Mouse (Mus musculus): ENCODE results near the gene Nomo1. TPM values are rescaled to one million over a fixed set of nuclear protein-coding genes. Genes with fewer than 3 reads are reported as not detected.
A peak's percentile ranks its signal among the peaks of the same experiment; 100 is the strongest.

The Nomo1 gene
- polyA plus RNA-seq, 1 experiment from 2014 or later, result 27.2 TPM

DNA sequence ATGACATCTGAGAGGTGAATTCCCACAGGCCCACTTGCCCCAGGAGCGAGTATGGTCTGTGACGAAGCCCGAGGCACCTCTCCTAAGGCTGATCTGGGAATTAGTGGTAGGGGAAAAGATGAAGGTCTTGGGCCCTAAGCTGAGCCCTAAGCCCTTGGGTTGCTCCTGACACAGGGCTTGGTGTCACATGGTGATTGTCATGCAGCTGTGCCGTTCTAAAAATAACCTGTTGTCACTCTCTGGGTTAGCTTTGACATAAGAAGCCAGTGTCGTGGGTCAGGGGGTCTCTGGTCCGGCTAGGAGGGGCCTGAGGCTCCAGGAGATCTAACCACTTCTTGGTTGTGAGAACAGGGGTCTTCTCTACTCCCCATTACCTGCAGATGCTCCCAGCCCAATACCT is 78.4 kb downstream of the Nomo1 start:
- Histone ChIP-seq H3K9ac (ENCODE audit: low read depth, low read length) (no peak overlapping the region), H3K27me3 (ENCODE audit: insufficient read depth, low read length) (no peaks in the 10 kb centered on the region), H3K4me3 (replicated peaks; ENCODE audit: low read depth, low read length) (no peak overlapping the region), H3K9me3 (replicated peaks; ENCODE audit: low read length) (no peaks in the 10 kb centered on the region), H3K27ac (no peak overlapping the region), H3K4me2 (ENCODE audit: low read length) (no peak overlapping the region), H3K36me3 (ENCODE audit: insufficient read depth, low read length) (no peaks in the 10 kb centered on the region), H3K4me1 (replicated peaks; ENCODE audit: insufficient read depth, low read length) (no peaks in the 10 kb centered on the region; the same call in 1 of the 2 replicates)
- DNase-seq (ENCODE audit: low spot score), result no peak
- WGBS, result 66% methylated on average over 6 of the region's 6 CpGs
- no peak for ATAC-seq (replicated peaks; ENCODE audit: low FRiP score, low read depth)
- TF ChIP-seq CTCF (IDR thresholded peaks at IDR 0.05; ENCODE audit: low read depth), result no peak

DNA sequence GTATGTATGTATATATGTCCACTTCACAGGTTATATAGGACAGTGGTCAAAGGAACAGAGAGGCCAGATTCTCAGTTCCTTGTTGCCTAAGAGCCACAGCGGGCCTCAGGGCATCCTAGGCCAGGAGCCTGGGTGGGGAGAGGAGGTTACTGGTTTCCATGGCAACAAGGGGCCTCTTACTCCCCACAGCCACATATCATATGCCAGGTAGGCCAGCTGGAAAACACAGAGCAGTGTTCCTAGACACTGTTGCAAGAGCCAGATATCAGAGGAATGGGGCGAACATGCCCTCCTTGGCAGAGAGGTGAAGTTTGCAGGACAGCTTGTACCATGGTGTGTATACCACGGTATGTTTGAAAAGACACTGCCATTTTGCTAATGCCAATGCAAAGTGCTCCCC is 79.9 kb downstream of the Nomo1 start:
- no peak overlapping the region for H3K9ac ChIP-seq (ENCODE audit: low read depth, low read length)
- H3K4me3 ChIP-seq (replicated peaks; ENCODE audit: low read depth, low read length), result no peak overlapping the region
- H3K4me2 ChIP-seq (ENCODE audit: low read length), result no peak overlapping the region
- H3K27me3 ChIP-seq (ENCODE audit: insufficient read depth, low read length), result no peaks in the 10 kb centered on the region
- TF ChIP-seq CTCF (IDR thresholded peaks at IDR 0.05; ENCODE audit: low read depth), result no peak
- no peaks in the 10 kb centered on the region; the same call in 1 of the 2 replicates for H3K4me1 ChIP-seq (replicated peaks; ENCODE audit: insufficient read depth, low read length)
- peak; percentile 41 for DNase-seq (ENCODE audit: low spot score)
- WGBS, result 44% methylated on average over 3 of the region's 3 CpGs
- no peaks in the 10 kb centered on the region for H3K9me3 ChIP-seq (replicated peaks; ENCODE audit: low read length)
- ATAC-seq (replicated peaks; ENCODE audit: low FRiP score, low read depth), result no peak
- no peak overlapping the region for H3K27ac ChIP-seq
- H3K36me3 ChIP-seq (ENCODE audit: insufficient read depth, low read length), result no peaks in the 10 kb centered on the region

DNA sequence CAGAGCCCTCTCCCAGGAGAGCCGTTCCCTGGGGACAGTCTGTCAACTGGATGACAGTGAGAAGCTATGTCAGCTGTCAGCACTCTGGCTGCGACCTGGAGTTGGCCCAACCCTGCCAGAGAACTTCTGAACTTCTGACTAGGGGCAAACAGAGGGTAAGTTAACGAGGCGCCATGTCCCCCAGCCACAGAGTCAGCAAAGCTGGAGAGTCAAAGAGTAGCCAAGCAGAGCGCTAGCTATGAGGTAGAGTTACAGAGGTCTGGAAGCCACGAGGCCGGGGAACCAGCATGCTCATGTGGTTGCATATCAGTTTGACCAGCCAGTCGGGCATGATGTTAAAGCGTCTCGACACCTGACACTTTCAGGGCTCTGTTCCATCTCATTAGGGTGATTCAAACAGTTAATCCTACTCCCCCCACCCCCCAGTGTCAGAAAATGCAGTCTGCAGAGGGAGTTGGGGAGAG is 82.7 kb downstream of the Nomo1 start:
- no peaks in the 10 kb centered on the region; the same call in 1 of the 2 replicates for H3K4me1 ChIP-seq (replicated peaks; ENCODE audit: insufficient read depth, low read length)
- H3K9me3 ChIP-seq (replicated peaks; ENCODE audit: low read length), result no peaks in the 10 kb centered on the region
- H3K4me3 ChIP-seq (replicated peaks; ENCODE audit: low read depth, low read length), result no peak overlapping the region
- H3K36me3 ChIP-seq (ENCODE audit: insufficient read depth, low read length), result no peaks in the 10 kb centered on the region
- DNase-seq (ENCODE audit: low spot score) (peak; percentile 81), ATAC-seq (replicated peaks; ENCODE audit: low FRiP score, low read depth) (peak; percentile 74)
- H3K9ac ChIP-seq (ENCODE audit: low read depth, low read length), result no peak overlapping the region
- no peak overlapping the region for H3K4me2 ChIP-seq (ENCODE audit: low read length)
- no peak for TF ChIP-seq CTCF (IDR thresholded peaks at IDR 0.05; ENCODE audit: low read depth)
- WGBS, result 22% methylated on average over 10 of the region's 10 CpGs
- H3K27ac ChIP-seq, result no peak overlapping the region
- H3K27me3 ChIP-seq (ENCODE audit: insufficient read depth, low read length), result no peaks in the 10 kb centered on the region

DNA sequence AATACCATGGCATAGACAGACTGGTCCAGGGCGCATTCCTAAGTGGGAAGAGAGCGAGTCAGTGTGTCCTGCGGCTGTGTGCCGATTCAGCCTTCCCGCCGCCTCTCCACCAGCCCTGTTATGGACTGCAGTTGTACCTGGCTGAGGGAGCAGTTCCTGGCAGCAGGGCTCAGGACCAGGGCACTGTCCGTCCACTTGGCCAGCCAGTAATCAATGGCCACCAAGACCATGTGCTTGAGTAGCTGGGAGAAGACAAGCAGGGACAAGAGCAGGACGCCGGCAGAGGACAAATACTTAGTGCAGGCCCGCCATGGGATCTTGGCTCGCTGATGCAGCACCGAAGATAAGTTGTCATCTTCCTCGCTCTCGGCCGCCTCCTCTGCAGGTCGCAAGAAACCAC is 83.5 kb downstream of the Nomo1 start:
- Histone ChIP-seq H3K27ac (no peak overlapping the region), H3K9me3 (replicated peaks; ENCODE audit: low read length) (no peaks in the 10 kb centered on the region), H3K4me1 (replicated peaks; ENCODE audit: insufficient read depth, low read length) (no peaks in the 10 kb centered on the region; the same call in 1 of the 2 replicates), H3K36me3 (ENCODE audit: insufficient read depth, low read length) (no peaks in the 10 kb centered on the region), H3K4me3 (replicated peaks; ENCODE audit: low read depth, low read length) (no peak overlapping the region), H3K4me2 (ENCODE audit: low read length) (no peak overlapping the region), H3K9ac (ENCODE audit: low read depth, low read length) (no peak overlapping the region), H3K27me3 (ENCODE audit: insufficient read depth, low read length) (no peaks in the 10 kb centered on the region)
- no peak for TF ChIP-seq CTCF (IDR thresholded peaks at IDR 0.05; ENCODE audit: low read depth)
- ATAC-seq (replicated peaks; ENCODE audit: low FRiP score, low read depth), result no peak; the same call in 1 of the 2 replicates
- DNase-seq (ENCODE audit: low spot score), result no peak
- 61% methylated on average over 16 of the region's 16 CpGs for WGBS

DNA sequence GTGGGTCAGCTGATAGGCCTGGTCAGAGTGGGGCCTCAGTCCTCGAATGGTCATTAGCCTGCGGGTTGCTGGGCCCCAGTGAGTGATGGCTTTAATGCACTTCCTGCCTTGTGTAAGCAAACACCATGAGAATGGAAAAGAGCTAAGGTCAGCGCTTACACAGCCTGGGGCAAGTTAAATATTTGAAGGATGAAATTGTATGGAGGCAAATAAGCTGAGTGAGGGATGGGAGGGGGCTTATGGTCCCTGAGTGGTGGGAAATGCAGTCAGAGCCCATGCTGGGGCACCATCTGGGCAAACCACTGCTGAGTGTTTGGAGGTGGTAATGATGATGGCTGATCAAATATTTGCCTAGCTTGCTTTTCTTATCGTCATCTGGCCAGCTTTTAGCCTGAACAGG is 89.5 kb downstream of the Nomo1 start:
- Histone ChIP-seq H3K27ac (no peak overlapping the region), H3K4me1 (replicated peaks; ENCODE audit: insufficient read depth, low read length) (no peaks in the 10 kb centered on the region)
- no peak for ATAC-seq (replicated peaks; ENCODE audit: low FRiP score, low read depth)

DNA sequence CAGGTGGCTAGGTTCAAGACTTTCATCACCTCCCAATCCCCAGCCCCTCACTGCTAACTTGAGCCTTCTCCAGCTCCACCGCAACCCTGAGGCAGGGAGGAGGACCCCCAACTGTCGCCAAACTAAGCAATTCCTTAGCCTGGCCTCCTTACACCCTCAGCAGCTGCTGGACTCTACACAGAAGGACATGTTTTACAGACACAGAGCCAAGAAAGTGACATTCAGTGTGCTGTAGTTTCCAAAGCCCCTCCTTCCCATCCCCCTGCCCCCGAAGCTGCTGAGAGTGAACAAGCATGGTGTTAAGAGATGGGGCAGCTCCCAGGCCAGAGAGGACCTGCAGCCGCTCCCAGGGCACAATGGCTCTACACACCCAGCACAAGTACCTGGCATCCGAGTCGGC is 91.0 kb downstream of the Nomo1 start:
- H3K27me3 ChIP-seq (ENCODE audit: insufficient read depth, low read length), result no peaks in the 10 kb centered on the region
- no peak for TF ChIP-seq CTCF (IDR thresholded peaks at IDR 0.05; ENCODE audit: low read depth)
- no peaks in the 10 kb centered on the region for H3K9me3 ChIP-seq (replicated peaks; ENCODE audit: low read length)
- no peak overlapping the region for H3K27ac ChIP-seq
- H3K9ac ChIP-seq (ENCODE audit: low read depth, low read length), result no peak overlapping the region
- no peaks in the 10 kb centered on the region for H3K4me1 ChIP-seq (replicated peaks; ENCODE audit: insufficient read depth, low read length)
- no peak for ATAC-seq (replicated peaks; ENCODE audit: low FRiP score, low read depth)
- no peaks in the 10 kb centered on the region for H3K36me3 ChIP-seq (ENCODE audit: insufficient read depth, low read length)
- DNase-seq (ENCODE audit: low spot score), result peak; percentile 54
- 63% methylated on average over 6 of the region's 6 CpGs for WGBS
- no peak overlapping the region for H3K4me3 ChIP-seq (replicated peaks; ENCODE audit: low read depth, low read length)
- H3K4me2 ChIP-seq (ENCODE audit: low read length), result no peak overlapping the region

More for the DNA sequence above, 89.5 kb downstream of the Nomo1 start:
- no peak for DNase-seq (ENCODE audit: low spot score)
- H3K4me3 ChIP-seq (replicated peaks; ENCODE audit: low read depth, low read length), result no peak overlapping the region
- H3K9me3 ChIP-seq (replicated peaks; ENCODE audit: low read length), result no peaks in the 10 kb centered on the region
- TF ChIP-seq CTCF (IDR thresholded peaks at IDR 0.05; ENCODE audit: low read depth), result no peak
- 20% methylated on average over 4 of the region's 4 CpGs for WGBS
- no peak overlapping the region for H3K9ac ChIP-seq (ENCODE audit: low read depth, low read length)
- no peak overlapping the region for H3K4me2 ChIP-seq (ENCODE audit: low read length)
- no peaks in the 10 kb centered on the region for H3K27me3 ChIP-seq (ENCODE audit: insufficient read depth, low read length)
- H3K36me3 ChIP-seq (ENCODE audit: insufficient read depth, low read length), result no peaks in the 10 kb centered on the region

DNA sequence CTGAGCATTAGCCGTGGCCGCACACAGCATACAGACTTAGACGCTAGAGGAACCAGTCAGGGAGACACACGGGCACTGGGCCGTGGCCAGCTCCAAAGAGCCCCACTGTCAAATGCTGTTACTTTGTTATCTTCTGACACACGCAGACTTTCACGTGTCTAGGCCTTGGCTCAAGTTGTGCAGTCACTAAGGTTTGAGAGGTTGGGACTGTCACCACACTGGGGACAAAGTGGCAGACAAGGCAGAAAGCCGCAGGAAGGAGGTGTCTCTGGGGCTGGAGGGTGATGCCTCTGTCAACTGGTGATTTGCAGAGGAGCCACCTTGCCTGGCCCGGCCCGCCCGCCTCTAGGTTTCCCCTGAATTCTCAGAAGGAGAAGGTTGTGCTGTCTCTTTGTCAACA is 91.8 kb downstream of the Nomo1 start:
- no peaks in the 10 kb centered on the region for H3K36me3 ChIP-seq (ENCODE audit: insufficient read depth, low read length)
- no peak overlapping the region for H3K9ac ChIP-seq (ENCODE audit: low read depth, low read length)
- H3K27ac ChIP-seq, result no peak overlapping the region
- DNase-seq (ENCODE audit: low spot score) (no peak), ATAC-seq (replicated peaks; ENCODE audit: low FRiP score, low read depth) (no peak)
- 70% methylated on average over 11 of the region's 11 CpGs for WGBS
- H3K9me3 ChIP-seq (replicated peaks; ENCODE audit: low read length), result no peaks in the 10 kb centered on the region
- no peak overlapping the region for H3K4me2 ChIP-seq (ENCODE audit: low read length)
- H3K4me3 ChIP-seq (replicated peaks; ENCODE audit: low read depth, low read length), result no peak overlapping the region
- H3K27me3 ChIP-seq (ENCODE audit: insufficient read depth, low read length), result no peaks in the 10 kb centered on the region
- no peaks in the 10 kb centered on the region for H3K4me1 ChIP-seq (replicated peaks; ENCODE audit: insufficient read depth, low read length)
- no peak for TF ChIP-seq CTCF (IDR thresholded peaks at IDR 0.05; ENCODE audit: low read depth)

All from kidney, postnatal 0 days (tissue).